Mouse (Mus musculus) embryonic facial prominence, embryonic 13.5 days (tissue): ENCODE data around the gene Slc16a3. TPM values are rescaled to one million over a fixed set of nuclear protein-coding genes. Genes with fewer than 3 reads are reported as not detected.

Experiments
- ATAC-seq: fragments of 200-750 bp; cut with Nextera tagmentation; 2 replicates; pipeline ENCODE4 v1.8.0; 2017; ENCODE audit warnings: low read depth; ENCODE audit not compliant: insufficient number of reproducible peaks, insufficient read depth, low FRiP score, low TSS enrichment
- H3K27ac ChIP-seq: fragments of 300-500 bp; sonication (generic); 2 replicates; pipeline ENCODE4 v1.5.1; 2015; ENCODE audit warnings: moderate library complexity, mild to moderate bottlenecking, inconsistent platforms
- H3K27me3 ChIP-seq: fragments of 300-500 bp; sonication (generic); 2 replicates; pipeline ENCODE4 v1.6.1; 2015; ENCODE audit warnings: mild to moderate bottlenecking, inconsistent platforms
- H3K36me3 ChIP-seq: fragments of 300-500 bp; sonication (generic); 2 replicates; pipeline ENCODE4 v1.6.1; 2015; ENCODE audit warnings: mild to moderate bottlenecking, inconsistent platforms
- H3K4me1 ChIP-seq: fragments of 300-500 bp; sonication (generic); 2 replicates; pipeline ENCODE4 v1.6.1; 2015; ENCODE audit warnings: inconsistent platforms
- H3K4me2 ChIP-seq: fragments of 300-500 bp; sonication (generic); 2 replicates; pipeline ENCODE4 v1.6.1; 2015; ENCODE audit warnings: moderate library complexity, mild to moderate bottlenecking, inconsistent platforms
- H3K4me3 ChIP-seq: fragments of 300-500 bp; sonication (generic); 2 replicates; pipeline ENCODE4 v1.5.1; 2015; ENCODE audit warnings: mild to moderate bottlenecking, inconsistent platforms
- H3K9ac ChIP-seq: fragments of 300-500 bp; sonication (generic); 2 replicates; pipeline ENCODE4 v1.6.1; 2015; ENCODE audit warnings: mild to moderate bottlenecking, inconsistent platforms
- H3K9me3 ChIP-seq: fragments of 300-500 bp; sonication (generic); 2 replicates; pipeline ENCODE4 v1.6.1; 2016; ENCODE audit warnings: inconsistent platforms
- WGBS: fragments of 180-500 bp; shearing (Covaris S2); methylation state at CpG from one replicate; pipeline ENCODE4 v1.1.7; 2015; ENCODE audit warnings: mixed read lengths; 5-methylcytosine and 5-hydroxymethylcytosine counted together
- polyA plus RNA-seq: library from polyadenylated mRNA; unstranded; fragments of >200 nt; fragmentation: Nextera tagmentation; extraction: Ambion mirVana; gene quantifications from 2 replicates; pipeline ENCODE4 v1.2.1, GENCODE M21; 2015

Gene Slc16a3
- polyA plus RNA-seq, 1 experiment from 2014 or later: 56.4 TPM

DNA sequence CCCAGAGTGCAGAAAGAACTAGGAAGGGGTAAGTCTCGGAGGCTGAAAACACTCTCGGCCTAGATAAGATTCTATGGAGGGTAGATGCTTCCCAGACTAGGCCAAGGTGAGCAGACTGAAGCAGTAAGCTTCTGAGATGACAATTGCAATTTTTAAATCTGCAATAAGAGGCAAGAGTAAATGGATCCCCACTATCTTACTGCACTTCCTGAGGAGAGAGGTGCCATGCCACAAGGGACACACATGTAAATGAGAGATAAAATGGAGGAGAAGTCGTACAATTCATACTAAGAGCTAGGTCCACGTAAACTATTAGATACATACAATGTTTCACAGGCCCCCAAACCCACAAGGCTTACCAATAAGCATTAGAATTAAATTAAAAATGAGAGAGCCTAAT, 19.8 kb upstream of the Slc16a3 start:
- Histone ChIP-seq H3K4me2 (no peak overlapping the region), H3K4me1 (peaks cover 6% of the 10 kb centered on the region; the same call in 1 of the 2 replicates), H3K36me3 (peaks cover 14% of the 10 kb centered on the region), H3K9me3 (no peaks in the 10 kb centered on the region), H3K4me3 (no peak overlapping the region), H3K27ac (no peak overlapping the region), H3K27me3 (no peaks in the 10 kb centered on the region), H3K9ac (no peak overlapping the region)
- no peak for ATAC-seq
- 90% methylated on average over 4 of the region's 4 CpGs for WGBS

DNA sequence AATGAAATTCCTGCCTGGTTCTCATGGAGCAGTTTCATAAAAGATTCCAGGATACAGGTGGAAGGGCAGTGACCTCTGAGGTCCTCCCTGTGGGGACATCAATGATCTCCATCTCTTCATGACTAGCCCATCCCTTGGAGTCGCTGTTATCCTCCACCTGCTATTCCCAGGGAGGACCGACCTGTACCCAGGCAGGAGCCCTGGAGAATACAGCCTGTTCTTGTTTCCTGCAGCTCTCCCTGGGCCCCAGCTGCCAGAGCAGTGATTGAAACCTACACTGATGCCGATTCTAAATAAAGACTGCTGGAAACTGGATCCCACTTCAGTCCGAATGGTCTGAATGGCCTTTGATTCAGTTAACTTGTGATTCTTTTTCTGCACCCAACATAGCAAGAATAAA, 16.8 kb upstream of the Slc16a3 start:
- ATAC-seq: no peak
- peaks cover under 1% of the 10 kb centered on the region for H3K36me3 ChIP-seq
- H3K4me3 ChIP-seq: no peak overlapping the region
- H3K4me2 ChIP-seq: 0 out of 2 replicates have a peak overlapping the region, but pooled peaks have one; percentile 79
- H3K27ac ChIP-seq: no peak overlapping the region
- H3K27me3 ChIP-seq: no peaks in the 10 kb centered on the region
- H3K4me1 ChIP-seq: peaks cover 6% of the 10 kb centered on the region; the same call in 1 of the 2 replicates
- WGBS: 85% methylated on average over 4 of the region's 4 CpGs
- H3K9ac ChIP-seq: no peak overlapping the region
- no peaks in the 10 kb centered on the region for H3K9me3 ChIP-seq

DNA sequence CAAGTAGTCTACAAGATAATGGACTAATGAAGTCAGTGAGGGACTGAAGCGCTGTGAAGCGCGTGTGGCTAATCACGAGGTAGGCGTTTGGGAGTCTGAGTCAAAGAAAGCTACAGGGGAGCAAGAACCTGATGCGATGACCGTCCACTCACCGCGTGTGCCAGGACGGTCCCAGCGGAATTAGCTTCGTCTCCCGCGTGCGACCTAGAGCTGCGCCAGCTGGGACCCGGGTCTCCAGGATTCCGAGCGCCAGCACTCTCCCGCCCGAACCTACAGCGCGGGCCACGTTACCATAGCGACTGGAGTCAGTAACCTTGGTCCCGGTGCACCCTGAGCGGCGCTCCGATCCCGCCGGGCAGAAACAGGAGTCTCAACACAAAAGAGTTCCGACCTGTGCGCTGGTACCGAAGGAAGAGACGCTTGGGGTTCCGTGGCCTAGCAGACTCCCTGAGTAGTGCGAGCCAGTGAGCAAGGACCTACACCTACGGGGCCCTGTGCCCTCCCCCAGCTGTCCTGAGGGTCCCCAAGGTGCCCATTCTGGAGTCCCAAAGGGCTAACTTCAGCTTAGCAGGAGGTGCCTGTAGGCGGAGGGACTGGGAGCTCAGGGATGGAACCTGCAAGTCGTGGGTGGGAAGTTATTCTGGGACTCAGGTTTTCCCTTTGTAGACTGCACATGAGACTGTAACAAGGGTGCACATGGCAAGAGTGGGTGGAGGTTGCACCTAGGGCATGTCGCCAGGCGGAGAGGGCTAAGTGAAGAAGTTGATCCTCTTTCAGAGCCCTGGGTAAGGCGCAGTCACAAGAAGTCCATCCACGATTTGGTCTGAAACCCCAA, 15.5 kb upstream of the Slc16a3 start, which contains the start of gene Ccdc57:
Gene Ccdc57, minus strand, starts transcription at position 309 of the 835 bp plus-strand sequence.
- Histone ChIP-seq H3K9me3 (no peaks in the 10 kb centered on the region), H3K27ac (peak within 1 kb of the TSS; percentile 51; the same call in 1 of the 2 replicates), H3K4me3 (peak within 1 kb of the TSS; percentile 61), H3K36me3 (no peaks in the 10 kb centered on the region), H3K27me3 (no peaks in the 10 kb centered on the region), H3K9ac (peak within 1 kb of the TSS; percentile 71), H3K4me2 (peak within 1 kb of the TSS; percentile 79), H3K4me1 (peaks cover 6% of the 10 kb centered on the region; the same call in 1 of the 2 replicates)
- peak; percentile 87 for ATAC-seq
- 10% methylated on average over 44 of the region's 44 CpGs for WGBS

DNA sequence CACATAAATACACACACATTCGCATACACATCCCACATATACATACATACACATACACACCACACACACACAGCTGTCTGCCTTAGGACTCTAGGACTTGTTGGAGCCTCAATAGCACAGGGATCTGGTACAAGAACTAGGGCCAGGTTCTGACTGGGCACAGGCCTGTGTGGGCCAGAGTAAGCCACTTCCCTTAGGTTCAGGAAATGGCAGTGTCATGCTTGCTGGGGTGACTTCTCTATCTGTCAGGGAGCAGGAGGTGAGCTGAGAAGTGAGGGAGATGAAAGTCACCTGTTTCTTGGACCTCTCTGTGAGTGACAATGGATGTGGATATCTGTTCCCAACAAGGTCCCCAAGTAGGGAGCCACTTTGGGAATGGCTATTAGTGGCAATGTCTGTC, 10.3 kb upstream of the Slc16a3 start:
- no peak overlapping the region for H3K9ac ChIP-seq
- WGBS: 97% methylated on average over 1 of the region's 1 CpGs

DNA sequence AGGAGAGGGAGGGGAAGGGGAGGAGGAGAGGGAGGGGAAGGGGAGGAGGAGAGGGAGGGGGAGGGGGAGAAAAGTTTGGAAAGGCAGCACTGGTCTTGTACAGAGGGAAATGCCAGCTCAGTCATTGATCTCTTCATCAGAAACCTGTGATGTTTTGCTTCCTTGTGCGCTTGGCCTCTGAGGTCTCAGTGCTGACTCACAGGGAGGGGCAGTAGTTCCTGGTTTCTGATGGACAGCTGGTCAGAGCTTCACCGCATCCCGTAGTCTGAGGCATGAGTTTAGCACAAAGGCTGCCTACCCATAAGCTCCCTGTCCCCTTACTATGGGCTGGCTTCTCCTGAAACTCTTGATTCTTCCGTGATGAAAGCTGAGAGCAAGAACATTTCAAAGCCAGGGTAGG, 9.5 kb upstream of the Slc16a3 start:
- Histone ChIP-seq H3K9ac (no peak overlapping the region), H3K27me3 (no peaks in the 10 kb centered on the region), H3K4me3 (no peak overlapping the region), H3K27ac (no peak overlapping the region), H3K4me2 (no peak overlapping the region), H3K36me3 (no peaks in the 10 kb centered on the region), H3K9me3 (no peaks in the 10 kb centered on the region), H3K4me1 (no peaks in the 10 kb centered on the region)
- 49% methylated on average over 4 of the region's 4 CpGs for WGBS
- no peak for ATAC-seq

More for the DNA sequence above, 10.3 kb upstream of the Slc16a3 start:
- Histone ChIP-seq H3K4me2 (no peak overlapping the region), H3K4me1 (peaks cover 2% of the 10 kb centered on the region; the same call in 1 of the 2 replicates), H3K27ac (no peak overlapping the region), H3K9me3 (no peaks in the 10 kb centered on the region), H3K4me3 (no peak overlapping the region), H3K27me3 (no peaks in the 10 kb centered on the region), H3K36me3 (no peaks in the 10 kb centered on the region)
- ATAC-seq: no peak

DNA sequence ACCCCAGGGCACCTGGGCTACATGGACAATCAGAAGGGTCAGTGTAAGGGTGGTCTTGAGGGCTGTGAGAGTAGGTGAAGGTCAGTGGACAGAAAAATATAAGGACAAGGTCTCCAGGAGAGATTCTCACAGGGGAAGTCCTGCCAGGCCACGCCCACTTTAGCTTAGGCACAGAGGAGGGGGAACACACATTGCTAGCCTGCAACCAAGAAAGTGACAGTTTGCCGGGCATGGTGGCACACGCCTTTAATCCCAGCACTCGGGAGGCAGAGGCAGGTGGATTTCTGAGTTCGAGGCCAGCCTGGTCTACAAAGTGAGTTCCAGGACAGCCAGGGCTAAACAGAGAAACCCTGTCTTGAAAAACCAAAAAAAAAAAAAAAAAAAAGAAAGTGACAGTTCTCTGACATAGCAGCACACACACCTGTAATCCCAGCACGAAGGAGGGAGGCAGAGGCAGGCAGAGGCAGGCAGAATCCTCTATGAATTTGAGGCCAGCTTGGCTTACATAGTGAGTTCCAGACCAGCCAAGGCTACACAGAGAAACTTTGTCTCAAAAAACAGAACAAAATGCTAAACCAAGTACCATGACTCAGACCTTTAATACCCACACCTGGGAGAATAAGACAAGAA, 8.5 kb upstream of the Slc16a3 start:
- Histone ChIP-seq H3K9me3 (no peaks in the 10 kb centered on the region), H3K9ac (no peak overlapping the region), H3K27me3 (no peaks in the 10 kb centered on the region), H3K36me3 (no peaks in the 10 kb centered on the region), H3K27ac (no peak overlapping the region), H3K4me1 (no peaks in the 10 kb centered on the region), H3K4me2 (no peak overlapping the region), H3K4me3 (no peak overlapping the region)
- 65% methylated on average over 6 of the region's 6 CpGs for WGBS
- ATAC-seq: no peak

DNA sequence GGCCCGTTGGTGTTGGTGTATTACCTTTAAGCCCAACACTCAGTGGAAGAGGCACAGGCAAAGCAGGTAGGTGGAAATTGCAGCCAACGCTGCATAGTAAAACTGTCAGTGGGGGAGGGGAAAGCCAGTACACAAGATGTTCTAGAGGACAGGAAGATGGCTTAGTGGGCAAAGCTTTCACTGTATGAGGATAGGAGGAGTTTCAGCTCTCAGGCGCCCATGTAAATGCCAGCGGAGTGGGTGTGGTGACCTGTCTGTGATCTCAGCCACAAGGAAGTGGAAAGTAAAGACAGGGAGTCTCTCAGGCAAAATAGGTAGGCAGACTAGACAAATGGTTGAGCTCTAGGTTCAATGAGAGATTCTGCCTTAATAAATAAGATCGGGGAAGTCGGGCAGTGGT, 7.3 kb upstream of the Slc16a3 start:
- WGBS: 91% methylated on average over 6 of the region's 6 CpGs
- Histone ChIP-seq H3K9me3 (no peaks in the 10 kb centered on the region), H3K36me3 (no peaks in the 10 kb centered on the region), H3K27ac (no peak overlapping the region), H3K9ac (no peak overlapping the region), H3K27me3 (no peaks in the 10 kb centered on the region; the same call in 1 of the 2 replicates), H3K4me1 (no peaks in the 10 kb centered on the region), H3K4me2 (no peak overlapping the region), H3K4me3 (no peak overlapping the region)
- ATAC-seq: no peak

DNA sequence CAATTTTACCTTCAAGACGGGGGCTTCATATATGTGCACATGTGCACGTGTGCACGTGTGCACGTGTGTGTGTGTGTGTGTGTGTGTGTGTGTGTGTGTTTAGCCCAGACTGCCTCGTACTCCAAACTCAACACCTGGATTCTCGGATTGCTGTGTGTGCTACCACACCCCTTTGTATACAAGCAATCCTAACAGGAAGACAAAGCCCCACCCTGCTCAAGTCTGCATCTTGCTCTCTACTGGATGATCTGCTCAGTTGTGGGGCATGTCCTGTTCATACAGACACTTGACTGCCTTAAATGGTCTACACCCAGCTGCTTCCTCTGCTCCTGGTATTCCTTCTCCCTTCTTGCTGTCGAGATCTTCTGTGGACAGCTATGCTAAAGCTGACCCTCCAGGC, 3.0 kb upstream of the Slc16a3 start:
- H3K27ac ChIP-seq: no peak overlapping the region
- H3K9me3 ChIP-seq: no peaks in the 10 kb centered on the region
- peaks cover 13% of the 10 kb centered on the region; the same call in 1 of the 2 replicates for H3K27me3 ChIP-seq
- 0 out of 2 replicates have a peak overlapping the region, but pooled peaks have one; percentile 11 for H3K9ac ChIP-seq
- no peak overlapping the region for H3K4me3 ChIP-seq
- no peaks in the 10 kb centered on the region for H3K36me3 ChIP-seq
- no peak for ATAC-seq
- H3K4me2 ChIP-seq: no peak overlapping the region
- WGBS: 80% methylated on average over 7 of the region's 7 CpGs
- H3K4me1 ChIP-seq: peaks cover 12% of the 10 kb centered on the region

DNA sequence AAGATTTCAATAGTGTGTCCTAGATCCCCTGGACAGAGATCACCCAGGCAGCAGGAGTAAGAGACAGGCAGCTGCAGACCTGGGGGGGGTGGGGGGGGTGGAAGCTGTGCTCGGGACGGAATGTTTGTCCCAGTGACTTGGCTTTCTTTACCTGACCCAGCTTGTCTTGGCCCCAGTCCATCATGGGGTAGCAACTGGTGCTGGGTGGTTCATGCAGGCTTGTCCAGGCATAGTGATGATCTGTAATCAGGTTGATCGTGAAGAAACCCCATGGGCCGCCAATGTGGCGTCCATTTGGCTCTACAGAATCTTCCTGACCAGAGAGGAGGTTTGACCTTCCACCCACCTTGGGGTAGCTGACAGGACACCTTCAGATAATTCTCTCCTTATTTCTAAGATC, 2.4 kb upstream of the Slc16a3 start:
- ATAC-seq: no peak
- Histone ChIP-seq H3K27ac (no peak overlapping the region), H3K36me3 (no peaks in the 10 kb centered on the region), H3K4me1 (peaks cover 17% of the 10 kb centered on the region), H3K9me3 (no peaks in the 10 kb centered on the region), H3K4me2 (no peak overlapping the region), H3K9ac (no peak overlapping the region), H3K4me3 (no peak overlapping the region), H3K27me3 (peaks cover 13% of the 10 kb centered on the region; the same call in 1 of the 2 replicates)
- 83% methylated on average over 5 of the region's 5 CpGs for WGBS

DNA sequence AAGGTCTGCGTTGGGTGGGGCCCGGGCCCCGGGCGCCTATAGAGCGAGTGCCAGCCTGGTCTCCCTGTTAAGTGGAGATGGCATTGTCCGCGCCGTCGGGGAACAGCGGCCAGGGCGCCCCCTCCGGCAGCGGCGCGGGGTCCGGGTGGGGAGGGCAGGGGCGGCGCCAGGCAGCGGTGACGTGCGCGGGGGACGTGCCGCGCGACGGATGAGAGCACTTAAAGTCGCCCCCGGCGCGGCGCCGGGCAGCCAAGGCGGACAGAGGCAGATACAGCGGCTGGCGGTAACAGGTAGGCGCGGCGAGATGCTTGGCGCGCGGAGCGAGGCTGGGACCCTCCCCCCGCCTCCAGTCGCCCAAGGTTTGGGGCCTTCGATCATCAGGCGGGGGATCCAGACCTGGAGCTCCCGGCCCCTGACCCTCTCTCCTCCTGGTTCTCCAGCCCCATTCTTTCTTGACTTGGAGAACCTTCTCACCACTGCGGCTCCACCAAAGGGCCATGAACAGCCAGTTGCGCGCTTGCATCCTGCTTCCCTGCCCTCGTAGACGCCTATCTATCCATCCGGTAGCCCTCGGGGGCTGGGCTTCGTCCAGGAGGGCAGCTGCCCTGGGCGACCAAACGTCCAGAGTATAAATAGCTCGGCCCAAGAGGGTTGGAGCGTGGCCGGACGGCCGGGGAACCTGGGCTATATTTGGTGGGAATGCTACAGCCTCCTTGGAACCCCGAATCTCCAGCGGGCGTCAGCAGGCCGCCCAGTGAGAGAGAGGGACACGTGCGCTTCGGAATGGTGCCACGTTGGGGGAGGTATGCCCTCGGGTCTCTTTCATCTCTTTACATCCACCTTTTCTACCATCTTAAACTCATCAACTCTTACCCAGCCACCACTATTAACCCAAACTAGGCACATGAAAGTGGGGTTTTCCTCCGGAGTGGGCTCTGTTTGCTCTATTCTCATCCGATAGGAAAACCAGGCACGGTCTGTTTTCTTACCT, 876 bp downstream of the Slc16a3 start:
- Histone ChIP-seq H3K27ac (peak overlapping the region; percentile 48; the same call in 1 of the 2 replicates), H3K9me3 (no peaks in the 10 kb centered on the region), H3K4me1 (peaks cover 33% of the 10 kb centered on the region), H3K4me3 (peak overlapping the region; percentile 57), H3K36me3 (peaks cover 5% of the 10 kb centered on the region; the same call in 1 of the 2 replicates), H3K4me2 (peak overlapping the region; percentile 75), H3K9ac (peak overlapping the region; percentile 78), H3K27me3 (peaks cover 13% of the 10 kb centered on the region; the same call in 1 of the 2 replicates)
- WGBS: 1% methylated on average over 75 of the region's 75 CpGs
- ATAC-seq: no peak; the same call in 1 of the 2 replicates

DNA sequence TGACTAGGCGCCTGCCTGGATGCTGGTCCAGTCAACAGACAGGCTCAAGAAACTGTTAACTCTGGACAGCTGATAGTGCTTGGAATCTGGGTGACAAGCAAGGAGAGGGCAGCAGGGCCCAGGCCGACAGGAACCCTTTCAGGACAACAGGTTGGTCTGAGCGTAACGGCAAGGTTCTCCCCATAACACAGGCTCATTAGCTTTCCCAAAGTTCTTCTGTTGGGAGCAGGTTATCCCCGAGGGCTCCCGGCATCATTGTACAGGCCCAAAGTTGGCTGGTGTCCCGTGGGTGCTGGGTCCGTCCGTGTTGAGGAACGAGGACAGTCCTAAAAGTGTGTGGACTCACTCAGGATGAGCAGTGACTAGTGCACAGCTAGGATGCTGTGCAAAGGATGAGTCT, 1.6 kb downstream of the Slc16a3 start:
- H3K4me1 ChIP-seq: peaks cover 33% of the 10 kb centered on the region
- H3K4me3 ChIP-seq: peak overlapping the region; percentile 57
- 11% methylated on average over 10 of the region's 10 CpGs for WGBS
- peak overlapping the region; percentile 75 for H3K4me2 ChIP-seq
- no peaks in the 10 kb centered on the region for H3K9me3 ChIP-seq
- H3K27ac ChIP-seq: peak overlapping the region; percentile 60; the same call in 1 of the 2 replicates
- peak overlapping the region; percentile 78 for H3K9ac ChIP-seq
- peaks cover 10% of the 10 kb centered on the region; the same call in 1 of the 2 replicates for H3K36me3 ChIP-seq
- no peak for ATAC-seq
- peaks cover 13% of the 10 kb centered on the region; the same call in 1 of the 2 replicates for H3K27me3 ChIP-seq
